Mouse (Mus musculus) intestine, postnatal 0 days (tissue): ENCODE measurements around the gene Arhgap22. TPM values are rescaled to one million over a fixed set of nuclear protein-coding genes. Genes with fewer than 3 reads are reported as not detected.
A peak's percentile ranks its signal among the peaks of the same experiment; 100 is the strongest.

Experiments
- ATAC-seq: fragments of 200-750 bp; cut with Nextera tagmentation; 2 replicates; pipeline ENCODE4 v1.8.0; 2017; ENCODE audit warnings: mild to moderate bottlenecking, moderate TSS enrichment, moderate library complexity
- H3K27ac ChIP-seq: fragments of 300-500 bp; sonication (generic); 2 replicates; pipeline ENCODE4 v1.5.1; 2014; ENCODE audit warnings: mild to moderate bottlenecking, low read depth, low read length, moderate library complexity
- H3K27me3 ChIP-seq: fragments of 300-500 bp; sonication (generic); replicated peaks from 2 replicates; pipeline ENCODE4 v1.6.1; 2014; ENCODE audit warnings: low read length, mixed read lengths; ENCODE audit not compliant: control insufficient read depth, insufficient read depth
- H3K36me3 ChIP-seq: fragments of 300-500 bp; sonication (generic); 2 replicates; pipeline ENCODE4 v1.6.1; 2014; ENCODE audit warnings: mild to moderate bottlenecking, moderate library complexity; ENCODE audit not compliant: control insufficient read depth, insufficient read depth
- H3K4me1 ChIP-seq: fragments of 300-500 bp; sonication (generic); replicated peaks from 2 replicates; pipeline ENCODE4 v1.6.1; 2014; ENCODE audit warnings: antibody characterized with exemption, low read length, mixed read lengths; ENCODE audit not compliant: control insufficient read depth, insufficient read depth
- H3K4me2 ChIP-seq: fragments of 300-500 bp; sonication (generic); replicated peaks from 2 replicates; pipeline ENCODE4 v1.6.1; 2014; ENCODE audit warnings: low read depth, mild to moderate bottlenecking, moderate library complexity
- H3K4me3 ChIP-seq: fragments of 300-500 bp; sonication (generic); 2 replicates; pipeline ENCODE4 v1.5.1; 2014; ENCODE audit warnings: low read depth, low read length
- H3K9ac ChIP-seq: fragments of 300-500 bp; sonication (generic); 2 replicates; pipeline ENCODE4 v1.6.1; 2014; ENCODE audit warnings: mild to moderate bottlenecking, low read depth, low read length
- H3K9me3 ChIP-seq: fragments of 300-500 bp; sonication (generic); 2 replicates; pipeline ENCODE4 v1.6.1; 2016; ENCODE audit warnings: mixed run types; ENCODE audit not compliant: control insufficient read depth
- CTCF ChIP-seq: sonication (generic); IDR thresholded peaks from 2 replicates; pipeline ENCODE4 v1.5.1; 2016; ENCODE audit warnings: low read depth, mild to moderate bottlenecking, control low read depth, antibody characterized with exemption, moderate library complexity
- WGBS: fragments of 180-500 bp; shearing (Covaris S2); extraction: QIAGEN DNeasy Blood & Tissue Kit; methylation state at CpG from one replicate; pipeline ENCODE4 v1.1.7; 2014; 5-methylcytosine and 5-hydroxymethylcytosine counted together
- polyA plus RNA-seq: library from polyadenylated mRNA; unstranded; fragments of >200 nt; fragmentation: Nextera tagmentation; extraction: Ambion mirVana; gene quantifications from 2 replicates; pipeline ENCODE4 v1.2.1, GENCODE M21; 2015

Arhgap22 gene
- polyA plus RNA-seq, 1 experiment from 2014 or later = 1.9 TPM

- no peak for TF ChIP-seq CTCF
- no peak overlapping the region for H3K27ac ChIP-seq
- ATAC-seq = 0 out of 2 replicates have a peak, but pooled peaks have one; percentile 33
- H3K27me3 ChIP-seq = no peaks in the 10 kb centered on the region
- H3K9ac ChIP-seq = no peak overlapping the region
- no peaks in the 10 kb centered on the region for H3K36me3 ChIP-seq
- H3K9me3 ChIP-seq = no peaks in the 10 kb centered on the region
- peak overlapping the region; percentile 69 for H3K4me2 ChIP-seq
- WGBS = 2% methylated on average over 30 of the region's 30 CpGs
- peak overlapping the region; percentile 34 for H3K4me3 ChIP-seq
- H3K4me1 ChIP-seq = no peaks in the 10 kb centered on the region
Measured at GRCm38 (mm10) chr14:33250215-33250939, 36.6 kb downstream of the Arhgap22 start.

- Histone ChIP-seq H3K4me3 (peak overlapping the region; percentile 34), H3K27me3 (no peaks in the 10 kb centered on the region), H3K9me3 (no peaks in the 10 kb centered on the region), H3K9ac (no peak overlapping the region), H3K27ac (no peak overlapping the region), H3K4me1 (no peaks in the 10 kb centered on the region), H3K4me2 (peak overlapping the region; percentile 69), H3K36me3 (no peaks in the 10 kb centered on the region)
- no peak for ATAC-seq
- no peak for TF ChIP-seq CTCF
- 11% methylated on average over 13 of the region's 13 CpGs for WGBS
Measured at GRCm38 (mm10) chr14:33250956-33251745, 37.3 kb downstream of the Arhgap22 start.

DNA sequence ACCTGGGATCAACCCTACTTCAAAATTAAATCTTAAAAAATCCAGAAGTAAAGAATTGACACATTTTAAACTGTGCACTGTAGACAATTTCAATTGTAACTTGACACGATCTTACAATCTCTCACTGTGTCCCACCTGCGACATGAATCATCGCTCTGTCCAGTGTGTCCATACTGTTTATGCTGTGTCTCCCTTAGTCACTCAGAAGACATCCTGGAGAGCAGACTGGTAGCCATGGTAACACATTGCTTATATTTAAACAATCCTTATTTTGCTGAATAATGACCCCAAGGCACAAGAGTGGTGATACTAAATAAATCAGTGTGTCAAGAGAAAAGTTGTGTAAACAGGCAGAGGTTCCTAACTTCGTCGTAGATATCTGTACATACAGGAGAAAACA is 44.4 kb downstream of the Arhgap22 start:
- WGBS = 44% methylated on average over 5 of the region's 5 CpGs
- TF ChIP-seq CTCF = no peak
- no peak overlapping the region for H3K4me2 ChIP-seq
- H3K4me1 ChIP-seq = no peaks in the 10 kb centered on the region
- H3K27ac ChIP-seq = no peak overlapping the region
- no peaks in the 10 kb centered on the region for H3K9me3 ChIP-seq
- H3K9ac ChIP-seq = no peak overlapping the region
- ATAC-seq = no peak
- no peaks in the 10 kb centered on the region for H3K27me3 ChIP-seq
- H3K4me3 ChIP-seq = no peak overlapping the region
- no peaks in the 10 kb centered on the region for H3K36me3 ChIP-seq

DNA sequence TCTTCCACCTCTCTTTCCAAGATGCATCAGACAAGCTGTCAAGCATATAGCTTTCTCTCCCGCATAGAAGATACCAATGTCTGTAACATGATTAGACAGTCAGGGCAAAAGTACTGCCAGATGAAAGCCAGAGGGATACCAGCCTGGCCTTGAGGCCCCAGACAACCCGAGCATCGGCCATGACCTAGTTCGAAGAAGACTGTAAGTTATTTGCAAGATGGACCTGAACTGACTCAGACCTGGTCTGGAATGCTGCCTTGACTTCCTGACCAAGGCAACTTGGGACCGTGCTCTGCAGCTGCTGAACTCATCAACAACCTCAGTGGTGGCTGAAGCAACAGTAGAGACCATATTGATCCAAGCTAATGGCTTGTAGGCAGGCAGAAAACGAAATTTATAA is 46.3 kb downstream of the Arhgap22 start:
- no peak for TF ChIP-seq CTCF
- ATAC-seq = no peak
- Histone ChIP-seq H3K36me3 (no peaks in the 10 kb centered on the region), H3K27ac (no peak overlapping the region), H3K4me3 (no peak overlapping the region), H3K9me3 (no peaks in the 10 kb centered on the region), H3K9ac (no peak overlapping the region), H3K4me2 (no peak overlapping the region), H3K4me1 (no peaks in the 10 kb centered on the region), H3K27me3 (no peaks in the 10 kb centered on the region)
- WGBS = 83% methylated on average over 6 of the region's 6 CpGs

DNA sequence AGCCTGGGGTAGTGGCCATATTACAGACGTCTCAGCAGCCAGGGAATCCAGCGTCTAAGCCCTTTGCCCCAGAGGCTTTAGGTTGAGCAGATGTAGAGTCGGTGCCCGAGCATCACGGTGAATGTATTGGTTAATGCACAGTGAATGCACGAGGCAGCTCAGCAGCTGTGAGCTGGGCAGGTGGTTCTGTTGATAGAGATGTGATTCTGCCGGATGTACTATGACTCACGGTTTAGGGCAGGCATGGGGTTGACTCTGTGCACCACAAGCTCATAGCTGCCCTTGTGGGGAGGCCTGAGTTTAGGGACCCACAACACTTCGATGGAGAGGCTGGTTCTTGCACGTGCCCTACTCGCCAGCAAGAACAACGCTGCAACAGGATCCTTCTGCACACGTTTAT is 51.0 kb downstream of the Arhgap22 start:
- ATAC-seq = no peak
- Histone ChIP-seq H3K27me3 (no peaks in the 10 kb centered on the region), H3K4me1 (no peaks in the 10 kb centered on the region), H3K27ac (no peak overlapping the region), H3K9me3 (no peaks in the 10 kb centered on the region), H3K36me3 (no peaks in the 10 kb centered on the region), H3K4me2 (no peak overlapping the region), H3K4me3 (no peak overlapping the region), H3K9ac (no peak overlapping the region)
- no peak for TF ChIP-seq CTCF
- 91% methylated on average over 13 of the region's 13 CpGs for WGBS

GRCm38 (mm10) chr14:33276240-33276639 is 62.4 kb downstream of the Arhgap22 start:
- WGBS = 65% methylated on average over 2 of the region's 2 CpGs
- no peak for ATAC-seq
- no peaks in the 10 kb centered on the region for H3K9me3 ChIP-seq

More at GRCm38 (mm10) chr14:33276240-33276639, 62.4 kb downstream of the Arhgap22 start:
- Histone ChIP-seq H3K4me2 (no peak overlapping the region), H3K4me1 (no peaks in the 10 kb centered on the region), H3K27ac (no peak overlapping the region), H3K36me3 (no peaks in the 10 kb centered on the region), H3K27me3 (no peaks in the 10 kb centered on the region), H3K9ac (no peak overlapping the region), H3K4me3 (no peak overlapping the region)
- TF ChIP-seq CTCF = no peak
